Mouse (Mus musculus) kidney, adult 9 months (tissue): Measurements from ENCODE around the gene Acot4.
"Not testable (repeated sequence)": the region's sequence is repeated elsewhere in the genome, so short reads cannot be mapped to it uniquely, and the experiment has no call there.

Experiments used
- DNase-seq: peaks from one replicate; pipeline ENCODE4 v3.0.0; 2022

Acot4 gene

DNA sequence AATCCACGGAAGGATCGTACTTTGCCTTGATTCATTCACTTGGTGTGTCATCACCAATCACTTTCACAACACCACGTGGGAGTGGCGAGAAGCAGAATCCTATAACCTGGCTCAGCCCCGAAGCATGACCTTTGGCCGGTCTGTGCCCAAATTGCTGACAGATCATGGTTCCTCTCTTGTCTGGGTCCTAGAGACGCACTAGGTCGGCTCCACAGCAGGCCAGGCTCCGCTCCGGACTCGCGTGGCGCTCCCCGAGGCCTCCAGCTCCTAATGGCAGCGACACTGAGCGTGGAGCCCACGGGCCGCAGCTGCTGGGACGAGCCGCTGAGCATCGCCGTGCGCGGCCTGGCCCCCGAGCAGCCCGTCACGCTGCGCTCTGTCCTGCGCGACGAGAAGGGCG is at the start of gene Acot4:
Gene Acot4 (plus strand): TSS at position 139 of the 400 bp plus-strand sequence.
- DNase-seq = peak; percentile 93

DNA sequence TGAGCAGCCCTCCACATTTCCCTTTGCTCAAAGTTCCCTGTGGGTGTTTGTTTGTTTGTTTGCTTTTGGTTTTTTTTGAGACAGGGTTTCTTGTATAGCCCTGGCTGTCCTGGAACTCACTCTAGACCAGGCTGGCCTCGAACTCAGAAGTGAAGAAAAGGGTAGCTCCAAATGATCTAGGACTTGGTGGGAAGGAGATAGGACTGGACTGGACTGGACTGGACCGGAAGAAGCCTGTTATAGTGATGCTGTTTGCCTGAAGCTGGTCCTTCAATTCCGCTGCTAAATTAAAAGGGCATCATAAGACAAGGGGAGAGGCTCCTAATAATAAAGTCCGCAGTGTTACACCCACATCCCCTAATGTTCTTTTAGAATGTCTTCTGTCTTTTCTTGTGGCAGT is 49.7 kb upstream of the Acot4 start:
- DNase-seq = no peak

DNA sequence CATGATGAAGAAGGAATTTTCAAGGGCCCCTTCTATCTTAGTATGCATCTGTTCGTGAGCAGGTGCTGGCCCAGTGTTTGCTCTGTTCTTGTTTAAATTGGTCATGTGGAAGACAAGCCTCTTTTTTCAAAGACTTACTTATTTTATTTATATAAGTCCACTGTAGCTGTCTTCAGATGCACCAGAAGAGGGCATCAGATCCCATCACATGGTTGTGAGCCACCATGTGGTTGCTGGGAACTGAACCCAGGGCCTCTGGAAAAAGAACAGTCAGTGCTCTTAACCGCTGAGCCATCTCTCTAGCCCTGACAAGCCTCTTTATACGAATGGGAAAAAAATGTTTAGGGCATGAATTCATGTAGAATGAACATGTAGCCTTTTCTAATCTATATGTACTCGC is 48.8 kb upstream of the Acot4 start:
- DNase-seq = no peak

DNA sequence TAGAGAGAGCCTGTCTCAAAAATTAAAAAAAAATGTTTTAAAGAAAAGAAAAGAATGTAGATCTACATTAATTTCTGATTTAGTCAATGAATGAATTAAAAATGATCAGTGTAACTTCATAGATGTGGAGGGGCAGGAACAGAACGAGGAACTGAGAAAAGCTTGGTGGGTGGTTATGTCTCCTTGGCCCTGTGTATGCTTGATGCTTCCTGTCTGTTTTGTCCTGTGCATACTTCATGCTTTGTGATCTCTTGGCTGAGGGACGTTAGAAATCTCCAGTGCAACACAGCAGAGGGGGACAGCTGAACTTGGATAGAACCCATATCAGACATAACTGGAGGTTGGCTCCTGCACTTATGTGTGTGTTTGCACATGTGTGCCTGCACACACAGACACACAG is 41.0 kb upstream of the Acot4 start:
- no peak for DNase-seq

DNA sequence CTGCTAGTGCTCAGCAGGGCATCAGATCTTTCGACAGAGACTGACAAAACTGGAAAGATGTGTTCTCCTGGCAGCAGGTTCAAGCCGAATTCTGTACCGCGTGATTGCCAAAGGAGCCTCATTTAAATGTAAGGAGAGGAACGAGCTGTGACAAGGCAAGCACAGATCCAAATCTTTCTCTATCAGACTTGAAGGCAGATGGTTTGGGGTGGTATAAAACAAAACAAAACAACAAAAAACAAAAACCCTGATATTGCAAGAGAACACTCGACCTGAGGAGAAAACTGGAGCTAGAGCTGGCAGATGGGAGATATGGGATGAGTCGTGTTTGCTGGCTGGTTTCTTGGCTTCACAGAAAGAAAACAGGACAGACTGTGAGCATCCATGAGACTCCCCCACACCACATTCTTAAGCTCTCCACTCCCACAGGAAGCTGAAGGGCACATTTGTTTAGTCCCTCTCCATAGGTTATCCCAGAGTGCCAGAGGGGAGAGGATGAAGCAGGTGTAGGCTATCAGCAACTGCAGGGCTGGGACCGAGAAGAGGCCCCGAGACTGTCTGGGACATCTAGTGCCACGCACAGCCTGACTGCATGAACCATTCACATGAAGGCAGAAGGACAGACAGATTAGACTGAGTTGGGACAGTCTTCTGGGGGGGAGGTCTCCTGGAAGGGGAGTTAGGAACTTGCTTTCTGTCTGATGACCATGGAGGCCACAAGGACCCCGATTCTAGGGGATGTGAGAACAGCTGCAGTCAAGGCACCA is 39.7 kb upstream of the Acot4 start:
- DNase-seq = no peak

DNA sequence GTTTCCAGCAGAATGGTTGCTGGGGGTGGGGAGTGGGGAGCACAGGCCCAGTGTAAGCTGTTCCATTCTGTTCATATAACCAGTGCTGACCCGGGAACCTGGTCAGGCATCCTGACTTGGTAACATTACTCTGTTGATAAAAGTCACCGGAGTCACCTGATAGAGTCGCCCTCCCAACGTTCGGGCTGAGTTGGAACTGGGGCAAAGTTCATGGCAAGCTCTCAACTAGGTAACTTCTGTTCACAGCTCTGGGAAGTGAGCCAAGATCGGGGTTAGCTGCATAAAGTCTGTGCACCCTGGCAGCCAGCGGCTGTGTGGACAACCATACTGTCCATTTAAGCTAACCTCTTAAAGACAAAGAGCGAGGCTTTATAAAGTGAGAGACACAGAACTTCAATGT is 38.9 kb upstream of the Acot4 start:
- DNase-seq = peak; percentile 96

DNA sequence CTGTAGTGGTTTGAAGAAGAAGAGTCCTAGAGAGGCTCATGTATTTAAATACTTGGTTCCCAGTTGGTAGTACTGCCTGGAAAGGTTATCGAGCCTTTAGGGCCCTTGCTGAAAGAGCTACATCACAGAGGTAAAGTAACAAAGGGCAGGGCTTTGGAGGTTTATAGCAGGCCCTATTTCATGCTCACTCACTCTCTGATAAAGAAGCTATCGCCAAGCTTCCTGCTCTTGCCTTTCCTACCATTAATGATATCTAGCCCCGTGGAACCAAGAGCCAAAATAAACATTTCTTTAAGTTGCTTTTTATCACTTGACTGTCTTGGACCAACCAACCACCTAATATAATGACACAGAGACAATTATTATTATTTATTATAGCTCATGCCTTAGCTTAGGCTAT is 37.8 kb upstream of the Acot4 start:
- DNase-seq = no peak

DNA sequence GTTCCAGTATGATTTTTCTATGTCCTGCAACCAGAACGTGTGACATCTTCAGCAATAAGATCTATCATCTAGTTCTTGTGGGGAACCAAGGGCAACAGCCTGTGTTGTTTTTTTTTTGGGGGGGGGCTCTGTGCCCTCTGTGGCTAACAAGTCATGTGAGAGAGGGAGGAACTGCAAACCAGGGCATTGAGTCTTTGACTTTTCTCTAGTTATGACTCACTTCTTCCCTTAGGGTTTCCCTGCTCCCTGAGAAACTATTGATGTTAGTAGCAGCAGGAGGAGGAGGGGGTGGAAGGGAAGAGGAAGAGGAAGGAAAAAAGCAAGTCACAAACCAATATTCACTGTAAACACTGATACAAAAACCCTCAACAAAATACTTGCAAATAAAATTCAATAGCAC is 34.3 kb upstream of the Acot4 start:
- no peak for DNase-seq

DNA sequence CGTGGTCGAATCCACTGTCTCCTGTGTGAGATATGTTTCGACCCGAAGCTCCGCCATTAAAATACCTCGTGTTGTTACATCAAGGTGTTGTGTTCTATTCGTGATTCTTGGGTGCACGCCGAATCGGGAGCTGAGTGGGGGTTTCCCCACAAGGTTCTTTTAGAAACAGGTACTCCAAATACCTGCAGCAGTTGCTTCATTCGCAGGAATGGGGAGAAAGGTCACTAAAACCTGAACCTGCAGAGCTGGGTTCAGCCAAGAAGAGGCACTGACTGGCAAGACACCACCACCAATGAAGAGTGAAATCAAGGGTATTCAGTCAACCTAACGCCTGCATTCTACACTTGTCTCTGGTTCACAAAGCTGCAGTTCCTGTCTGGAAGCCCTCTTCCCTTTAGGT is 29.9 kb upstream of the Acot4 start:
- DNase-seq = peak; percentile 57

DNA sequence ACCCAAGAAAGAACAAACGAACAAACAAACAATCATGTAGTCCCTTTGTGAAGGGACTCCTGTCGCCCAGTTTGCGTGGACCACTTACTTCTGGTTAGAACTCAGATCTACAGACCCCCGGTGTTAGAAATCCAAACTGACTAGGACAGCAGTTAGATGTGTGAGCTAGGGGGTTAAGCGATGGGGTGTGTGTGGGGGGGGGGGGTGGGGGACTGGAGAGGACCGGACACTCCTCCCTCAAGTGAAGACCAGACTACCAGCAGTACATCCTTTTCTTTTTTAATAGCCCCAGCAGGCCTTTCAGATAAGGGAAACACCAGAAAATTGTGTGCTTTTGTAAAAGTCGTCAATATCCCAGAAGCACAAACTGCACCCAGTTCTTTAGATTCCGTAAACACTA is 29.4 kb upstream of the Acot4 start:
- DNase-seq = no peak

DNA sequence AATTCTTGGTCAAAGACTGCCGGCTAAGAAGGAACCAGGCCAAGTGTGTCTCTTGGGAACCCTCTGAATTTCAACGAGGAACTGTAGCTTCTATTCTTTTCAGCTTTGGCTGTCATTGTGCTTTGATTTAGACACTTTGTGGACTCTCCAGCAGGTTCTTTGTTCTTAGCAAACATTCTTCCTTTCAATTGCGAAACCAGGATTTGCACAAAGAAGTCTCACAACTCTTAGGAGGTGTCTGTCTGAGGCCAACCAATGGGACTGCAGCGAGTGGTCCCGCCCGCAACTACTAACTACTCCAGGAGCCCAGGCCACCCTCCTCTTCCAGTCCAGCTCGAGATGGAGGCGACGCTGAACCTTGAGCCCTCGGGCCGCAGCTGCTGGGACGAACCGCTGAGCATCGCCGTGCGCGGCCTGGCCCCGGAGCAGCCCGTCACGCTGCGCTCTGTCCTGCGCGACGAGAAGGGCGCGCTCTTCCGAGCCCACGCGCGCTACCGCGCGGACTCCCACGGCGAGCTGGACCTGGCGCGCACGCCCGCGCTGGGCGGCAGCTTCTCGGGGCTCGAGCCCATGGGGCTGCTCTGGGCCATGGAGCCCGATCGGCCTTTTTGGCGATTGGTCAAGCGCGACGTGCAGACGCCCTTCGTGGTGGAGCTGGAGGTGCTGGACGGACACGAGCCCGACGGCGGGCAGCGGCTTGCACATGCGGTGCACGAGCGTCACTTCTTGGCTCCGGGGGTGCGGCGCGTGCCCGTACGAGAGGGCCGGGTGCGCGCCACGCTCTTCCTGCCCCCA is 28.8 kb upstream of the Acot4 start, which contains the start of gene Acot1:
Gene Acot1 (plus strand): TSS at position 320 of the 795 bp plus-strand sequence.
- peak; percentile 87 for DNase-seq

DNA sequence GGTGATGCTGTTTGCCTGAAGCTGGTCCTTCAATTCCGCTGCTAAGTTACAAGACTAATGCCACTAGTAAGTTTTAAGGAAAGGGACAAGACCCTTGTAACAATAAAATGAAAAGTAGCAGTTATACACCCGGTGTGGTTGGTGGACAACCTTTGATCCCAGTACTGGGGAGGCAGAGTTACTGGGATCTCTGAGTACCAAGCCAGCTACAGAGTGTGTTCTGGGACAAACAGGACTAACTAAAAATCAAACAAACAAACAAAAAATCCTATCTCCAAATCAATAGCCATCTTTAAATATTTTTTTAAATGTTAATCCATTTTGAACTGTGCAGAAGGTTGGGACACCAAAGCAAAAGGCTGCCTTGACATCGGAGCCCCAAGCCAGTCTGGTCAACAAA is 28.0 kb upstream of the Acot4 start:
- no peak for DNase-seq

DNA sequence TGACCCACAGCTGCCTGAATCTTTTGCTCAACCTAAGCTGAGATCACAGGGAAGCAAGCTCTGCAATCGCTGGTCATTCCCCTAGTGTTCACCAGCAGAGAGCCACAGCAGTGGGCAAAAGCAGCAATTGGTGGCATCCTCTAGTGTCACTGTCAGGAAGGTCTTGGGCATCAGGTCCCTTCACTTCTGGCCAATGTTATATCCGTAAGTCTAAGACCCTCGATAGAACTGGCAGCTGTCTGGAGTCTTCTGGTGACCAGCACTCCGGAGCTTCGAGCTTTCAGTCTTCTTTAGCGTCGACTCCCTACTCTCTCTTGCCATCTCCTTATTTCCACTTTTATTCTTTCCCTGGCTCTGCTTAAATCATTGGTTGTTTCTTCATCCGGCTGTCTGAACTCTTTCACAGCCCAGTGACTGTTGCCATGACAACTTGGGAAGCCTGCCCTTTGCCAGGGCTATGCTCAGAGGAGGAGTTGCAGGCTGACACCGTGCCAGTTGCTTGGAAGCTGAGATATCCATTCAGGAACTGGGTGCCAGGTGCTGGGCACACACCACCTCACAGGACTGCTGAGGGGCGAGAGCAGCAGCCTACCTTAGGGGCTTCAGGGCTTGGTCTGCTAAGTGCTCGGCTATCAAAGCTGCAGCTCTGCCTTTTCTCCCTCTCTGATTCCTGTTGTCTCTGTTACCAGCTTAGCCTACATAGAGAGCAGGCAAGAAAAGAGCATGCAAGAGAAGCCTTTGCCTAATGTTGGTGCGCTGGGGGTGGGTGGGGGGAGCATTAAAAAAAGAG is 26.7 kb upstream of the Acot4 start:
- DNase-seq = peak; percentile 98

DNA sequence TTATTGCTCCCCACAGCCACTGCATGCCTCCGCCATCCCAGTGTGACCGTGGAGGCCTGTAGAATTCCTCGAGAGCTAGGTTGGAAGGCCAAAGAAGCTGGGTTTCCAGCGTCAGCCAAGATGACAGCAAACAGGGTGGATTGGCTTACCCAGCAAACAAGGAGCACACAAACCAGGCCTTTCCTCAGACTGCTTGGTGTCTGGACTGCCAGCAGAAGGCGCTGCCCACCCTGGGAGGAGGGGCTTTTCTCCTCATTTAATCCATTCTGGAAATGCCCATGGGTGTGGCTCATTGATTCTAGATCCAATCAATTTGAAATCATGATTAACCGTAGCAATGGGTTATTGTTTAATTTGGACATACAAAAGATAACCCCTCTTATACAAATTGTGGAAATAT is 25.0 kb upstream of the Acot4 start:
- no peak for DNase-seq

DNA sequence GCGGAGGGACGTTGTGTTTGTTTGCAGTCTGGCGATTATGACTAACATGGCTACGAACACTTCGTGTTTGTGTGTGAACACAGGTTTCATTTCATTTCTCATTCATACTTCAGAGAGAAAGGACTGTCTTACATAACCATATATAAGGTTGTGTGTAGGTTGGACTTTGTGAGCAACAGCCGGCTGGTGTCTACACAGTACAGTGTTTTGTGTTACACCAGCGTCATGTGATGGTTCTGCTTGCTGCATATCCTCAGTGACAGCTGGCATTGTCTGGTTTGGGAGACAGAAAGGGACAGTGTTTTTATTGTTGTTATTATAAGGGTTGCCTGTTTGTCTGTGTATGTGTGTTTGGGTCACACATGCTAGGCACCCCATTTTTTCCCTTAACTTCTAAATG is 24.5 kb upstream of the Acot4 start:
- no peak for DNase-seq

DNA sequence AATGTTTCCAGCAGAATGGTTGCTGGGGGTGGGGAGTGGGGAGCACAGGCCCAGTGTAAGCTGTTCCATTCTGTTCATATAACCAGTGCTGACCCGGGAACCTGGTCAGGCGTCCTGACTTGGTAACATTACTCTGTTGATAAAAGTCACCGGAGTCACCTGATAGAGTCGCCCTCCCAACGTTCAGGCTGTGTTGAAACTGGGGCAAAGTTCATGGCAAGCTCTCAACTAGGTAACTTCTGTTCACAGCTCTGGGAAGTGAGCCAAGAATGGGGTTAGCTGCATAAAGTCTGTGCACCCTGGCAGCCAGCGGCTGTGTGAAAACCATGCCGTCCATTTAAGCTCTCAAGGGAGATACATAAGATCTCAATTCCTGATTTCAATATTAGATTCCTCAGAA is 17.7 kb upstream of the Acot4 start:
- DNase-seq = peak; percentile 97

DNA sequence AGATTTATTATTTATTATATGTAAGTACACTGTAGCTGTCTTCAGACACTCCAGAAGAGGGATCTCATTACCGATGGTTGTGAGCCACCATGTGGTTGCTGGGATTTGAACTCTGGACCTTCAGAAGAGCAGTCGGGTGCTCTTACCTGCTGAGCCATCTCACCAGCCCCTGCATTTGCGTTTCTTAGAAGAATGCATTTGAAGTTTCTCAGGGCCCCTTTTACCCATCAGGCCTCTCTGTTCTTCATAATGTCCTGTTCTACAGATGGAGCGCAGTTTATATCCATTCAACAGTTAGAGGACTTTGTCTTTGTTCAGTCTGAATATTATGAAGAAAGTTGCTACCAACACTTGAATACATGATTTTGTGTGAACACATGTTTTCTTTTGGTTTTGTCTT is 15.9 kb upstream of the Acot4 start:
- not testable (repeated sequence) for DNase-seq

DNA sequence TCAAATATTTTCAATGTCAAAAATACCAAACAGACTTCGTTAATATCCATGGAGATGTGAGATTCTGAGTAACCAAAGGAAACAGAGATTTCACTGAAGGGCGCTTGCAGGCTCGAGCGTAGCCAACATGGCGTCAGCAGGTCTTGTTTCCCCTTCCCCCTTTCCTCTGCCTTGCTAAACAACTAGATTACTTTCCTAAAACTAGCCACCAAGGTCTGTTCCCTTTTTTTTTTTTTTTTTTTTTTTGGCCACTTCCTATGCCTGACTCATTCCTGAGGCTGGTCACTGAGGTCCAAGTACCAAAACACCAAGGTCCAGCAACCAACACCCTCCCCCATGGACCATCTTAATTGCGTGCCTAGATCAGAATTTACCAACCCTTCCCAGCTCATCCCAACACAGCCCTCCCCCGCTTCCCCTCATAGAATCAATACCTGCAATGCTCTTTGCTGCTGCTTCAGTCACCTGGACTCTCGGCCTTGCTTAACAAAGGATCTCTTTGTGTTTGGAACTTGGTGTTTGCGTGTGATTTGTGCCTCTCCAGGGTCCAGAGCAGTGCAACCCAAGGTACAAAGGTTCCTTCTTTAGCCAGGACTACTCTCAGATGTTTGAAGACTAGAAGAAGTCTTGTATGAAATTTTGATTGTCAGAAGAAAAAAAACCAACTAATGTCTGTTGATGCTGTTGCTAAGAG is 15.0 kb upstream of the Acot4 start:
- DNase-seq = peak; percentile 54

DNA sequence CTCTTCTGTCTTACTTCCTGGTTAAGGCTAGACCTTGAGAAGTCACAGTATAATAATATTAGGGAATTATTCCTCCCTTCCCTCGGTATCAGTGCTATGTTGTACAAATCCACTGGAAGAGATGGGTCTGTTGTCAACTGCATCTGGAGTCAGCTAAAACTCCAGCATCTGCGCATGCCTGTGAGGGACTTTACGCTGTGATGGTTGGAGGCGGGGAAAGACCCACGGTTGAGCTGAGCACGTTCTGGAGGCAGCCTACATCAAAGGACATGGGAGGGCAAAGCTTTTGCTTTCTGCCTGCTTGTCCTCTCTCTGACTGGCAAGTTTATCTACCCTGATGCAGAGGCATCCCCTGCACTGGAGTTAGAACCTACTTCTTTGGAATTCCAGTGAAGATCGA is 12.3 kb upstream of the Acot4 start:
- DNase-seq = no peak

DNA sequence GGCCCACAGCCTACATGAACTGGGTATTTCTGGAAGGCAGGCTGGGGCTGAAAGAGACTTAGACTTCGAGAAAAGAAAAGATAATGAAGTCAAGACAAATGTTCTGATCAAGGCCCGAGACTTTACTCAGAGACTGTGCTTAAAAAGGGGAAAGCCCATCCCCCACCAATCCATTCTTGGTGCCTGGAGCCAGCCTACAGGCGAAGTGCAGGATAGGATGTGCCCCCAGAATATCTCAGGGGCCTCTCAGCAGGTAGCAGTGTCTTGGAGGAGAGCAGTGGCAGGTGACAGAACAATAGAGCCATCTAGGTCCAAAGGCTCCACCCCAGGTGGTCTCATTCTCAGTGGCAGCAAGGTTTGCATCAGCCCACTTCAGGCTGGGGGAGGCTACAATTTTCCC is 9.9 kb upstream of the Acot4 start:
- DNase-seq = not testable (repeated sequence)

DNA sequence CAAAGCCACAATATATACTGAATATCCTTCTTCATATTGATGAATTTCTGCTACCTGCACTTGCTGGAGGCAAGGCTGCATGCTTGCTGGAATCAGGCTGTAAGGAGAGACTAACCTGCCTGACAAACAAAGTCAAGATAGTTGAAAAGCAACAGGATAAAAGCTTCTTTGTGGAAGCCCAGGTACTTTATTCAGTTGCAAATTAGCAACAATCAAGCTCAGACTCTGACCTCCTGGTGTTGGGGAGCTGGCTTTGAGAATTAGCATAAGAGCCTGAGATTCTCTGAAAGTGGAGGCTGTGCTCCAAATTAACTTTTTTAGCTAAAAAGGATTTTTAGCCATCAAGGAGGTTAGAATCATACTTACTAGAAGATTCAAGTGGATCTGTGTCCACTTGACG is 9.1 kb upstream of the Acot4 start:
- DNase-seq = not testable (repeated sequence)

DNA sequence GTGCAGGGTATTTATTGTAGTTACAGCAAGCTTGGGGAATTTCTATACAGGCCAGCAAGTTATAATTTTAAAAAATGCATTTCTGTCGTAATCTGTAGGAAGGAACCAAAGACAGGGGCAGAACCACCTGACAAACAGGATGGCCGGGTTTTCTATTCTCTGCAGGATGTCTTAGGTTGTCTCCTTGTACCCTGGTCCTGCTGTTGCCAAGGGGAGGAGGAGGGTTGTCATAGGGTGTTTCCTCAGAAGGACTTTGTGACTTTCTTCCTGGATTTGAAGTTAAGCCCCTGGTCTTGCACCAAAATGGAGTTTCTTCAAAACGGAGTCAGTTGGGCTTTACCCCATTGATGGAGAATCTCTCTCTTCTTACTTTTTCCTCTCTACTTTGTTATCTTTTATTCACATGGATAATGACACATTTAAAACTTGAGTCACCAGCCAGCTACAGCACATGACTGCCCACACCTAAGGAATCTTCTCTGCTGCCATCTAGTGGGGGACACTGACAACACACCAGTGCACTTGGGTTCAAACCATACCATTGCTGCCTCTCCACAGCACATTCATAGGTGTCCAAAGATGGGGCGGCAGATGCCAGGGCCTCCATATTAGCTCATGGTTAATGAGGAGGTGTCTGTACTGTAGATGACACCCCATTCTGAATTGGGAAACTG is 7.4 kb upstream of the Acot4 start:
- DNase-seq = peak; percentile 88
